Mouse (Mus musculus) liver, embryonic 12.5 days (tissue): ENCODE results near the gene Tiam1. TPM values are rescaled to one million over a fixed set of nuclear protein-coding genes. Genes with fewer than 3 reads are reported as not detected.

ENCODE experiments used
- ATAC-seq: fragments of 200-750 bp; cut with Nextera tagmentation; 2 replicates; pipeline ENCODE4 v1.8.0; 2017; ENCODE audit warnings: moderate number of reproducible peaks, mild to moderate bottlenecking, moderate library complexity
- H3K27ac ChIP-seq: fragments of 300-500 bp; sonication (generic); 2 replicates; pipeline ENCODE4 v1.5.1; 2016; ENCODE audit warnings: mild to moderate bottlenecking
- H3K27me3 ChIP-seq: fragments of 300-500 bp; sonication (generic); replicated peaks from 2 replicates; pipeline ENCODE4 v1.6.1; 2016; ENCODE audit warnings: mild to moderate bottlenecking, moderate library complexity
- H3K36me3 ChIP-seq: fragments of 300-500 bp; sonication (generic); 2 replicates; pipeline ENCODE4 v1.6.1; 2016; ENCODE audit warnings: mild to moderate bottlenecking, moderate library complexity
- H3K4me1 ChIP-seq: fragments of 300-500 bp; sonication (generic); 2 replicates; pipeline ENCODE4 v1.6.1; 2016
- H3K4me2 ChIP-seq: fragments of 300-500 bp; sonication (generic); 2 replicates; pipeline ENCODE4 v1.6.1; 2016; ENCODE audit warnings: mild to moderate bottlenecking, moderate library complexity
- H3K4me3 ChIP-seq: fragments of 300-500 bp; sonication (generic); 2 replicates; pipeline ENCODE4 v1.5.1; 2016; ENCODE audit warnings: mild to moderate bottlenecking, moderate library complexity
- H3K9ac ChIP-seq: fragments of 300-500 bp; sonication (generic); 2 replicates; pipeline ENCODE4 v1.6.1; 2016; ENCODE audit warnings: mild to moderate bottlenecking, moderate library complexity
- H3K9me3 ChIP-seq: fragments of 300-500 bp; sonication (generic); replicated peaks from 2 replicates; pipeline ENCODE4 v1.6.1; 2016; ENCODE audit warnings: mild to moderate bottlenecking, moderate library complexity
- WGBS: fragments of 180-500 bp; shearing (Covaris S2); methylation state at CpG from one replicate; pipeline ENCODE4 v1.1.7; 2016; ENCODE audit not compliant: insufficient replicate concordance; 5-methylcytosine and 5-hydroxymethylcytosine counted together
- polyA plus RNA-seq: library from polyadenylated mRNA; unstranded; fragments of >200 nt; fragmentation: Nextera tagmentation; extraction: Ambion mirVana; gene quantifications from 2 replicates; pipeline ENCODE4 v1.2.1, GENCODE M21; 2016

Gene Tiam1
- polyA plus RNA-seq, 1 experiment from 2014 or later, result 9.7 TPM

GRCm38 (mm10) chr16:89833011-89833410, 310.6 kb downstream of the Tiam1 start:
- no peaks in the 10 kb centered on the region for H3K9me3 ChIP-seq
- no peak overlapping the region for H3K4me3 ChIP-seq
- H3K27ac ChIP-seq, result no peak overlapping the region
- H3K9ac ChIP-seq, result no peak overlapping the region
- no peaks in the 10 kb centered on the region for H3K36me3 ChIP-seq
- H3K27me3 ChIP-seq, result no peaks in the 10 kb centered on the region
- 79% methylated on average over 11 of the region's 11 CpGs for WGBS
- H3K4me1 ChIP-seq, result peaks cover 28% of the 10 kb centered on the region
- H3K4me2 ChIP-seq, result no peak overlapping the region
- no peak for ATAC-seq

GRCm38 (mm10) chr16:89831172-89831571, 312.4 kb downstream of the Tiam1 start:
- H3K27ac ChIP-seq, result no peak overlapping the region
- peak overlapping the region; percentile 47 for H3K4me2 ChIP-seq
- no peaks in the 10 kb centered on the region for H3K27me3 ChIP-seq
- no peak for ATAC-seq
- WGBS, result 21% methylated on average over 10 of the region's 10 CpGs
- H3K4me1 ChIP-seq, result peaks cover 43% of the 10 kb centered on the region
- H3K36me3 ChIP-seq, result no peaks in the 10 kb centered on the region
- H3K4me3 ChIP-seq, result no peak overlapping the region
- no peak overlapping the region for H3K9ac ChIP-seq
- no peaks in the 10 kb centered on the region for H3K9me3 ChIP-seq

DNA sequence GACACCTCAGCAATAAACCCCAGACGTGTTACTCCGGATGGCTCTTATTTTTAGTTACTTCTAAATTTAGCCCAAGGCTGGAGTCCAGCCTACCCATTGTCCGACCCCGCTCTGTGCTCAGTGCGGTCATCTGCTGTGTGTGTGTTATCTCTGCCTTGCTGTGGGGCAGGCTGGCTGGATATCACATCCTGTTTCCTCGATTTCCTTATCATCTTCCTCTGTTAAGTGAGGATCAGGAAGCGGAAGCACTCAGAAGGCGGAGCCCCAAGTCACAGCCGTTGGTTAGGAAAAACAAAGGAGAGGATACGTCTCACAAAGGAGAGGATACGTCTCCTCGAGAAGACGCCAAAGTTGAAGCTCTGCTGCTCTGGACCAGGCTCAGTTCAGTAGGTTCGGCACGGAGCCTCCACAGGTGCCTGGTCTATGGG, 313.3 kb downstream of the Tiam1 start:
- no peaks in the 10 kb centered on the region for H3K9me3 ChIP-seq
- no peaks in the 10 kb centered on the region for H3K27me3 ChIP-seq
- WGBS, result 18% methylated on average over 15 of the region's 15 CpGs
- peak overlapping the region; percentile 47 for H3K4me2 ChIP-seq
- no peak overlapping the region for H3K9ac ChIP-seq
- peaks cover 52% of the 10 kb centered on the region for H3K4me1 ChIP-seq
- H3K4me3 ChIP-seq, result no peak overlapping the region
- ATAC-seq, result peak; percentile 69
- no peaks in the 10 kb centered on the region for H3K36me3 ChIP-seq
- 0 out of 2 replicates have a peak overlapping the region, but pooled peaks have one; percentile 5 for H3K27ac ChIP-seq

- Histone ChIP-seq H3K9ac (no peak overlapping the region), H3K4me2 (no peak overlapping the region), H3K4me1 (peaks cover 53% of the 10 kb centered on the region), H3K27ac (no peak overlapping the region), H3K9me3 (no peaks in the 10 kb centered on the region), H3K36me3 (no peaks in the 10 kb centered on the region), H3K4me3 (no peak overlapping the region), H3K27me3 (no peaks in the 10 kb centered on the region)
- 0 out of 2 replicates have a peak, but pooled peaks have one; percentile 1 for ATAC-seq
- 48% methylated on average over 17 of the region's 17 CpGs for WGBS
These were observed 316.0 kb downstream of the Tiam1 start for GRCm38 (mm10) chr16:89827496-89828125.

- Histone ChIP-seq H3K27me3 (no peaks in the 10 kb centered on the region), H3K4me2 (no peak overlapping the region), H3K4me1 (peaks cover 50% of the 10 kb centered on the region), H3K9ac (no peak overlapping the region), H3K36me3 (peaks cover under 1% of the 10 kb centered on the region; the same call in 1 of the 2 replicates), H3K27ac (no peak overlapping the region), H3K9me3 (no peaks in the 10 kb centered on the region), H3K4me3 (no peak overlapping the region)
- ATAC-seq, result no peak
- WGBS, result 21% methylated on average over 12 of the region's 12 CpGs
These were observed 317.7 kb downstream of the Tiam1 start for GRCm38 (mm10) chr16:89825875-89826274.

GRCm38 (mm10) chr16:89822882-89823281, 320.7 kb downstream of the Tiam1 start:
- Histone ChIP-seq H3K27me3 (peaks cover 16% of the 10 kb centered on the region), H3K4me3 (no peak overlapping the region), H3K9me3 (no peaks in the 10 kb centered on the region), H3K9ac (no peak overlapping the region), H3K4me1 (peaks cover 31% of the 10 kb centered on the region), H3K36me3 (peaks cover 4% of the 10 kb centered on the region; the same call in 1 of the 2 replicates), H3K27ac (no peak overlapping the region), H3K4me2 (no peak overlapping the region)
- 74% methylated on average over 6 of the region's 6 CpGs for WGBS
- ATAC-seq, result no peak

GRCm38 (mm10) chr16:89818661-89819060, 324.9 kb downstream of the Tiam1 start:
- H3K4me1 ChIP-seq, result peaks cover 38% of the 10 kb centered on the region
- peaks cover 4% of the 10 kb centered on the region; the same call in 1 of the 2 replicates for H3K36me3 ChIP-seq
- no peak overlapping the region for H3K27ac ChIP-seq
- peak overlapping the region; percentile 67; the same call in 1 of the 2 replicates for H3K4me2 ChIP-seq
- H3K9ac ChIP-seq, result no peak overlapping the region
- no peaks in the 10 kb centered on the region for H3K9me3 ChIP-seq
- peaks cover 26% of the 10 kb centered on the region for H3K27me3 ChIP-seq
- WGBS, result 38% methylated on average over 4 of the region's 4 CpGs
- H3K4me3 ChIP-seq, result no peak overlapping the region
- ATAC-seq, result no peak

DNA sequence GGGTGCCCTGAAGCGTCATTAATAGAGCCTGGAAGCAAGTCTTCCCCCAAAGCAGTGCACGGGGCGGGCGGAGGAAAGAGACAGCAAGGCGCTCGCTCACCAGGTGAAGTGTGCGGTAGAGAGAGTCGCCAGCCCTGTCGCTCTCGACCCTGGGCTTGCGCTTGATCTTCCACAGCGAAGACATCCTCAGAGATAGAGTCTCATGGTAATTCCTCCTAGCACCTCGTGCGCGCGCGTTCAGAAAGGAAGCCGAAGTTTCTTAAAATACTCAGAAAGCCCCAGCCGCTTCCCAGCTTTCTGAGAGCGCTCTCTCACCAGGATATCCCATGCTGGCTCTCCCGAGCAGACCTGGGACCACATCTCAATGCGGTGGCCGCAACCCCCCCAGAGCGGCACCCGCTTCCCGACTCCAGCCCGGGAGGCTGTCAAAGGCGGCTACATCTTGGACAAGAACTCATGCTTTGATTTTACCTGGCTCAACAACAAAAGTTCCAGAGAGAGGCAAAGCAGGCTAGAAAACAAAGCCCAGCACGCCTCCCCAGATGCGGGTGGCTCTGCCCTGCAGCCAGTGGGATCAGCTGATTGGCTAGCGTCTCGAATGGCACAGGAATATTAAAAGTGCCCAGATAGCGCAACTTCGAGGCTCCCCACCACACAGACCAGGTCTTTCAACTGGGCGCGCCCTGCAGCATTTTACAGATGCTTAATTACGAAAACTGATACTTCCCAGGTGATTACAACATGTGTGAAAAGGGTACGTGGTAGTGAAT, 325.5 kb downstream of the Tiam1 start:
- H3K27me3 ChIP-seq, result peaks cover 26% of the 10 kb centered on the region
- H3K4me2 ChIP-seq, result peak overlapping the region; percentile 67
- peak overlapping the region; percentile 26 for H3K4me3 ChIP-seq
- no peaks in the 10 kb centered on the region for H3K9me3 ChIP-seq
- H3K9ac ChIP-seq, result peak overlapping the region; percentile 27; the same call in 1 of the 2 replicates
- peaks cover 4% of the 10 kb centered on the region; the same call in 1 of the 2 replicates for H3K36me3 ChIP-seq
- ATAC-seq, result no peak
- peaks cover 38% of the 10 kb centered on the region for H3K4me1 ChIP-seq
- H3K27ac ChIP-seq, result no peak overlapping the region
- 4% methylated on average over 38 of the region's 38 CpGs for WGBS

- Histone ChIP-seq H3K36me3 (peaks cover 5% of the 10 kb centered on the region; the same call in 1 of the 2 replicates), H3K27me3 (peaks cover 26% of the 10 kb centered on the region), H3K4me3 (no peak overlapping the region), H3K9me3 (no peaks in the 10 kb centered on the region), H3K4me1 (peaks cover 38% of the 10 kb centered on the region), H3K27ac (no peak overlapping the region), H3K4me2 (peak overlapping the region; percentile 67), H3K9ac (no peak overlapping the region; the same call in 1 of the 2 replicates)
- 14% methylated on average over 9 of the region's 9 CpGs for WGBS
- ATAC-seq, result no peak
These were observed 326.3 kb downstream of the Tiam1 start for GRCm38 (mm10) chr16:89817301-89817700.

DNA sequence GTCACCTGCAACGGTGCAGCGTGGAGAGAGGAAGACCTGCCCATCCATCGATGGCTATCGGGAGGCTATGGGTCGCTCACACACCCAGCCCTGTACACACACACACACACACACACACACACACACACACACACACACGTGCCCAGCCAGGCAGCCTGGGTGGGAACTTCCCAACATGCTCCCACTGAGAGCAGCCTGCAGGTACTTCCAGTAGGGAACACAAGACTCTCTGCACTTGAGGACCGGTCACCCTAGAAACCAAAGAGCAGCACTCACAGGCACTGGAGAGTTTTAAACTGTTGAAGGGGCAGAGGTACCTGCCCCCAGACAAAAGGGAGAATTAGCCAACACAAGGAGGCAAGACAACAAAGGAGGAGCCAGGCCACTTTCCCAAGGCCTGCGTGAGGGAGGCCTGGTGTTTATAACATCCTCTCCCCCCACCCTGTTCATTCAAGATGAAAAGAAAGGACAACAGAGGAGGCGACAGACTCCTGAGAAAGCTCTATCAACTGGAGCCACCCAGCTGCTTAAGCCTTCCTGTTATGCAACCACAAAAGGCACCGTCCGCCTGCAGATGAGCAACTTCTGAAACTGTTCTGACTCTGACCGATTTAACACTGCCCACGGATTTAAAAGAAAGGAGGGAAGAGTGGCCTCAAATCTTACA, 326.9 kb downstream of the Tiam1 start:
- Histone ChIP-seq H3K9ac (no peak overlapping the region; the same call in 1 of the 2 replicates), H3K27ac (no peak overlapping the region), H3K36me3 (peaks cover 11% of the 10 kb centered on the region), H3K4me3 (no peak overlapping the region), H3K27me3 (peaks cover 26% of the 10 kb centered on the region), H3K9me3 (no peaks in the 10 kb centered on the region), H3K4me2 (peak overlapping the region; percentile 67), H3K4me1 (peaks cover 38% of the 10 kb centered on the region)
- ATAC-seq, result peak; percentile 46; the same call in 1 of the 2 replicates
- 33% methylated on average over 13 of the region's 13 CpGs for WGBS

GRCm38 (mm10) chr16:89813536-89813935, 330.0 kb downstream of the Tiam1 start:
- H3K4me1 ChIP-seq, result peaks cover 41% of the 10 kb centered on the region
- WGBS, result 78% methylated on average over 9 of the region's 9 CpGs
- peaks cover 15% of the 10 kb centered on the region for H3K36me3 ChIP-seq
- no peak overlapping the region for H3K9ac ChIP-seq
- H3K27me3 ChIP-seq, result peaks cover 17% of the 10 kb centered on the region
- H3K9me3 ChIP-seq, result no peaks in the 10 kb centered on the region
- H3K27ac ChIP-seq, result no peak overlapping the region
- no peak for ATAC-seq
- H3K4me2 ChIP-seq, result no peak overlapping the region
- H3K4me3 ChIP-seq, result no peak overlapping the region

GRCm38 (mm10) chr16:89812891-89813290, 330.7 kb downstream of the Tiam1 start:
- Histone ChIP-seq H3K4me1 (peaks cover 41% of the 10 kb centered on the region), H3K27me3 (peaks cover 10% of the 10 kb centered on the region), H3K9ac (no peak overlapping the region), H3K9me3 (no peaks in the 10 kb centered on the region), H3K36me3 (peaks cover 15% of the 10 kb centered on the region), H3K4me2 (no peak overlapping the region), H3K27ac (no peak overlapping the region), H3K4me3 (no peak overlapping the region)
- WGBS, result 55% methylated on average over 12 of the region's 12 CpGs
- no peak for ATAC-seq
